Mouse (Mus musculus) spleen, embryonic (tissue): ENCODE results near the gene Mthfsd.

Experiments used
- CTCF ChIA-PET: fragments of 350-600 bp; sonication (Branson Sonifier 250); formaldehyde crosslinking; loops from one replicate; lab custom pipeline; 2022; lab: Charles Lee

Mthfsd gene

GRCm38 (mm10) chr8:121089631-121090380, 18.4 kb downstream of the Mthfsd start:
- CTCF ChIA-PET, result no interaction called here

DNA sequence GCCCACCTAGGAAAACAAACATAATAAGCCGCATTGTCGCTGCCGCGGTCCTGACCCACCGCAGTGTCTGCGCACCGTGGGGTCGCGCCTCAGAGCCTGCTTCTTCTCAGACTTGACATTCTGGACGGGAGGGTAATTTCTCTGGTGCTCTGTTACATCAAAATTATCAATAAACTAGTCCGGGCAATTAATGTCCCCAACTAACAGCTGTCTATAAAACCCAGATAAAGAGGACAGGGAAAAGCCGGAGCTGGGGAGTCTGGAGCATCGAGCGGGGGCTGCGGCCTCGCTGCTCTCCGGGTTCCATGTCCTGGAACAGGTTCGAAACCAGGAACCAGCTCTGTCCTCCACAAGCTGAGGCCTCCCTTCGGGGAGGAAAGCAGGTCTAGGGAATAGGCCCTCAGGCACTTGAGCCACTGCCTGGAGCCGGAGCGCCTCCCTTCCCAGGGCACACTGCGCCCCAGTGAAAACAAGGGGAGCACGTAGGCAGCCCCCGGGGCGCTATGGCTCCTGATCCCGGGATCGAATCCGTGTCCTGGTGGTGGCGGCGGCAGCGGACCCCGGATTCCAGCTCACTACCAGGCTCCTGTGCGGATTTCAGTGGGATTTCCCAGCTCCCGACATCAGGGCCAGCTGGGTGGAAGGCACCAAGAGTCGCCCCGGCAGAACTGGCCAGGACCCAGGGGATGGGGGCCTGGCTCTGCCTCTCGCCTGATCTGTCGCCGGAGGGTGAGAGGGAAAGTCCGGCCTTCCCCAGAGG, 19.1 kb downstream of the Mthfsd start:
- CTCF ChIA-PET, result no interaction called here

- CTCF ChIA-PET, result no interaction called here
Measured at GRCm38 (mm10) chr8:121088281-121088680, 19.9 kb downstream of the Mthfsd start.

DNA sequence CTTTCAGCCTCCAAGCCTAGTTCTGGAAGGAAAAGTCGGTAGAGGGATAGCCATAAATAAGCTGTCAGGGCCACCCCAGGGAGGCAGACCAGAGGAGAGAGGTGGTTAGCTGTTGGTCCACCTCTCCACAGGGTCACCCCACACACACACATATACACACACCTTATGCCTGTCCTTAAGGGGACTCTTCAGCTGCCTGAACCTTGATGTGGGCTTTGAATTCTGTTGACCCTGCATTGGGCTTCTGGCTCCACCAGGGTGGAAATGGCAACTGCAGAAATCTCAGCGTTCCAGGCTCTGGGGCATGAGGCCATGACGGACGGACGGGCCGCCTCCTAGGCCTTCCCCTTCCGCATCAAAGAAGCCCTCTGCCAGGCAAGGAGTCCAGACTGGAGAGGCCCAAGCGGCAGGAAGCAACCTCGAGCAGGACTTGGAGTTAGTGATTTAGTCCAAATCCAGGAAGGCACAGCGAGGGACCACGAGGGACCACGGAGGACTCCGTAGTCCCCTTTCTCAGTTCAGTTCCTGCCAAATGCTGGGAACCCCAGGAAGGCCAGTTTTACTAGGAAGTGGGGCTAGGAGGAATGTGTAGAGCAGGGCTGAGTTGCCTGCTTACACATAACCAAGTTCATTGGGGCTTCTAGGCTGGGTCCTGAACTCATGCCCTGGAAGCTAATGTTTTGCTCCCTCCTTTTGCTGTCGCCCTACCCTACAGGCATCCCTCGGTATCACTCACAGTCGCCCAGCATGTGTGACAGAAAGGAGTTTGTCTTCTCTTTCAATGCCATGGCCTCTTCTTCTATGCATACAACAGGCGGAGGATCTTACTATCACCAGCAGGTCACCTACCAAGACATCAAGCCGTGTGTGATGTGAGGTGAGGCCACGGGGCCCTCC, 21.9 kb downstream of the Mthfsd start:
- CTCF ChIA-PET, result no interaction called here

DNA sequence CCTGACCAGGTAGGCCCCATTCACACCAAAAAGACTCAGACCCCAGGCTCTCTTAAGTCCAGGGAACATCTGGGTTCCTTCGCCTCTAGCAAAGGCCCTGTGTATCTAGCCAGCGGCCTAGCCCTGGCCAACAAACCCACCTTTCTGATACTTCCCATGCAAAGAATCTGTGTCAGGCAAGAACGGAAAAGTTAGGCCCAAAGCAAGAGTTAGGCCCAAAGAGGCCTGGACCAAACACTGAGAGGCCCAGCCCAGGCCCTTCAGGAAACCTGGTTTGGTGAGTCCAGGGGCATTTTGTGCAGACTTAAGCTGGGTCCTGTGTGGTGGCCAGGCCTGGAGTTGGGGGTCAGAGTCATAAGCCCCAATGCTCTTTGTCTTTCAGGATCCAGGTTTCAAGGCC, 22.6 kb downstream of the Mthfsd start:
- CTCF ChIA-PET, result no interaction called here

- CTCF ChIA-PET, result no interaction called here
Measured at GRCm38 (mm10) chr8:121085011-121085410, 23.2 kb downstream of the Mthfsd start.

- CTCF ChIA-PET, result no interaction called here
Measured at GRCm38 (mm10) chr8:121084210-121084951, 23.8 kb downstream of the Mthfsd start, which contains the start of gene Foxf1. Foxf1 (plus strand) TSS chr8:121084386.

DNA sequence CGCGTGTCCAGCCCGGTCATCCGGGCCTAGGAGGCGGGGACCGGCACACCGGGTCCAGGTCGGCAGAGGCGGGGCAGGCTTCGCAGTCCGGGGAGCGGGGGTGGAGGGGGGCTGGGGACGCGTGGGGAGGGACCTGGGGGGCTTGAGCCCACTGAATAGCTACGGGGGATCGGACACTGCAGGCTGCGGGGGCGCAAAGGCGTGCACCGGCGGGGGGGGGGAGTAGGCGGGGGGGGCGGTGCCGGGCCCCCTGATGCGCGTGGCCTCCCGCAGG, 24.3 kb downstream of the Mthfsd start:
- CTCF ChIA-PET, result no interaction called here

GRCm38 (mm10) chr8:121083093-121083935, 24.9 kb downstream of the Mthfsd start:
- CTCF ChIA-PET, result no interaction called here

- CTCF ChIA-PET, result no interaction called here
Measured at GRCm38 (mm10) chr8:121082218-121083092, 25.7 kb downstream of the Mthfsd start.

DNA sequence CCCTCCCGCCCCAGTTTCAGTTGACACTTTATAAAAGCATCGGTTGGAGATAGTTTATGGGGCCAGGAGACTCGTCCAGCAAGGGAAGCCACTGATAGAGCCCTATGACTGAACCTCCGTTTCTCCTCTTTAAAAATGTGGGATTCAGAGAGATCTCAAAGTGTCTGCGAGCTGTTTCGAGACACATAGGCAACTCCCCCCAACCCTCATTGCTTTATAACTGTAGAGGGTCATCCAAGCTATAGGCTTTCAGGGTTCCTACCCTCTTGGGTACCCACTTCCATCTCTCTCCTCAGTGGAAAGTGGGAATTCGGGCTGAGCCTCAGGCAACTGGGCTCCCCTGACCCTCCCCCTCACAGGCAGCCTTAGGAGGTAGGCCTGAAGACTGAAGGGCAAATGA, 26.8 kb downstream of the Mthfsd start:
- CTCF ChIA-PET, result no interaction called here

GRCm38 (mm10) chr8:121080361-121081090, 27.7 kb downstream of the Mthfsd start:
- CTCF ChIA-PET, result no interaction called here

DNA sequence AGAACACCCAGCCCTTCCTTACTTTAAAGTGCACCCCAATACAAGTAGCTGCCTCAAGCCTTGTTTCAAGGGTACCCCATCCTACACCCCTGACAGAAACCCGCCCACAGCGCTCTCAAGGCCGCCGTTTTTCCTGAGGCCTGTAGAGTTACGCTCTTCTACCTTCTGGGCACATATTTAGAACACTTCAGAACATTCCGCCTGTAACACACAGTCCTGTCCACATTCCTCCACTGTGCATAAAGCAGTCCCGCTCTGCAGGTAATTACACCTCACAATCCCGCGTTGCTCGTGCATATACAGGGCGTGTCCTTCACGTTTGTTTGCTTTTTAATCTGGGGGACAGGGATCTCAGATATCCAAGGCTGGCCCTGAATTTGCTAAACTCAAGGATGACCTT, 28.2 kb downstream of the Mthfsd start:
- CTCF ChIA-PET, result no interaction called here

DNA sequence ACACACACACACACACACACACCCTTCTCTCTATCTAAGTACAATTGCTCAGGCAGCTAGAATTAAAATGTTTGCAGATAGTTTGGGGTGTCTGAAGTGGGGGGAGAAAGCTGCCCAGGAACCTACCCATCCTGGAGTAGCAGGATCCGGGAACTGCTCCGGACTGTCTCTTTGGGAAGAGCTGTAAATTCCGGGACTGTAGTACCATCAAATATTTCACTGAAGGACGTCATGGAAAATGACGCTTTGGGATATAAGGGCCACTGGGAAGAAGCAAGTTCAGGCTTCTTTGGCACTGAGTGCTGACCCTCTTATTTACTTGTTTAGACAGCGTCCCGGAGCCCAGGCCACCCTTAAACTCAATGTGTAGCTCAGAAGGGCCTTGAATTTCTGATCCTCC, 29.0 kb downstream of the Mthfsd start:
- CTCF ChIA-PET, result no interaction called here

- CTCF ChIA-PET, result no interaction called here
Measured at GRCm38 (mm10) chr8:121078721-121079120, 29.5 kb downstream of the Mthfsd start.

DNA sequence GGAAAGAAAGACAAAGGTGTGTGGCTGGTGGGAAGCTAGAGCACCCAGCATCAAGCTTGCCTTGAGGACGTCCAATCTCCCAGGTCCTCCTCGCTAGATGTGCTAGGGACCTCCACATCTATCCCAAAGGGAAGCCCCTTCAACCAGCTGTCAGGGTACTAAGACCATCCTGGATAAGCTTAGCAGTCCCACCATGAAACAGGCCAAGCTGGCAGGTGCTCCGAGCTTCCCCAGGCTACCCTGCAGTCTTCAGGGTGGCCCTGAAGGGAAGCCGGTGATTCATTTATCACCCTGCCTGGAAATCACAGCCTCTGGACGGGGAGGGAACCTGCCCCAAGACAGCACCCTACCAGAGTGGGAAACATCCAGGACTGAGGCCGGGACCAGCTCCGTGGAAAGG, 31.6 kb downstream of the Mthfsd start:
- CTCF ChIA-PET, result no interaction called here

GRCm38 (mm10) chr8:121075936-121076335, 32.3 kb downstream of the Mthfsd start:
- CTCF ChIA-PET, result no interaction called here

- CTCF ChIA-PET, result interaction anchor here (0.7 kb wide), 1 partner anchor 66 kb away, joined by 6 read pairs; no protein-coding TSS in a partner anchor
Measured at GRCm38 (mm10) chr8:121074848-121075145, 33.4 kb downstream of the Mthfsd start.
